Mouse (Mus musculus): ENCODE measurements at regions not wholly inside any gene's neighbourhood (a gene's known extent, or its start where the extent isn't known, plus 50 kb on each side); places are given as distances from the start of the nearest gene placed in this dataset.

GRCm38 (mm10) chr6:72037639-72038038, 59.8 kb upstream of the St3gal5 start:
- intact Hi-C loops (cut with DNase I): no loop called here
- DNase-seq: no peak

- peak in 1 of 2 experiments; percentile 15 for DNase-seq
- intact Hi-C loops (cut with DNase I): no loop called here
These were observed 53.3 kb upstream of the St3gal5 start for GRCm38 (mm10) chr6:72043881-72044625.
